Mouse (Mus musculus): ENCODE measurements around the gene Six3. TPM values are rescaled to one million over a fixed set of nuclear protein-coding genes. Genes with fewer than 3 reads are reported as not detected.

The Six3 gene
- polyA plus RNA-seq, 1 experiment from 2014 or later = not detected

GRCm38 (mm10) chr17:85630296-85631050 is 17.1 kb downstream of the Six3 start:
- 38% methylated on average over 22 of the region's 22 CpGs for WGBS (ENCODE audit: insufficient replicate concordance)
- no peak overlapping the region for H3K4me2 ChIP-seq (ENCODE audit: low read depth, low read length)
- no peaks in the 10 kb centered on the region for H3K36me3 ChIP-seq (ENCODE audit: control insufficient read depth, insufficient read depth)
- no peak overlapping the region for H3K4me3 ChIP-seq (ENCODE audit: low read depth, low read length)
- no peaks in the 10 kb centered on the region for H3K4me1 ChIP-seq (ENCODE audit: control insufficient read depth, low read depth, low read length)
- no peak for ATAC-seq (ENCODE audit: low read depth)
- no peak overlapping the region for H3K9ac ChIP-seq (ENCODE audit: low read depth, low read length)
- H3K9me3 ChIP-seq (replicated peaks; ENCODE audit: control insufficient read depth, low read length) = no peaks in the 10 kb centered on the region
- no peak overlapping the region for H3K27ac ChIP-seq (ENCODE audit: low read length)
- H3K27me3 ChIP-seq (ENCODE audit: control insufficient read depth, insufficient read depth, low read depth, low read length) = peaks cover 67% of the 10 kb centered on the region

DNA sequence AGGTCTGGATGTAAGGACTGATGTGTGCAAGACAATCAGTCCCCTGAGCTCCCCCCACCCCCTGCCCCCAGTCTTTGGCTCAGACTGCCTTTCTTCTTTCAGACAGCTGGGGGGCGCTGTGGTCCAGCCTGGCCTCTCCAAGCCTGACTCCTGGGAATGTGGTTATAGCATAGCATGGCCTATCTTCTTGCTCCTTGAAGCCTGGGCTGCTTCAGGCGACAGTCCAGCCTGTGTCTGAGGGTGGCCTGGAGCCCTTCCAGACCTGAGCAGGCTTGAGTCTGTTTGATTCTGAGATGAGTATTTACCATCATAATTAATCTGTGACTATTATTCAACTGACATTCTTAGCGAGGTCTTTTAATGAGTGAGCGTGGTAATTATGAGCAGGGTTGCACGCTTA is 17.7 kb downstream of the Six3 start:
- no peak overlapping the region for H3K4me3 ChIP-seq (ENCODE audit: low read depth, low read length)
- H3K9me3 ChIP-seq (replicated peaks; ENCODE audit: control insufficient read depth, low read length) = no peaks in the 10 kb centered on the region
- no peak overlapping the region for H3K27ac ChIP-seq (ENCODE audit: low read length)
- H3K27me3 ChIP-seq (ENCODE audit: control insufficient read depth, insufficient read depth, low read depth, low read length) = peaks cover 60% of the 10 kb centered on the region
- no peak for ATAC-seq (ENCODE audit: low read depth)
- no peaks in the 10 kb centered on the region for H3K36me3 ChIP-seq (ENCODE audit: control insufficient read depth, insufficient read depth)
- 49% methylated on average over 4 of the region's 5 CpGs for WGBS (ENCODE audit: insufficient replicate concordance)
- H3K4me2 ChIP-seq (ENCODE audit: low read depth, low read length) = no peak overlapping the region
- no peaks in the 10 kb centered on the region for H3K4me1 ChIP-seq (ENCODE audit: control insufficient read depth, low read depth, low read length)
- no peak overlapping the region for H3K9ac ChIP-seq (ENCODE audit: low read depth, low read length)

DNA sequence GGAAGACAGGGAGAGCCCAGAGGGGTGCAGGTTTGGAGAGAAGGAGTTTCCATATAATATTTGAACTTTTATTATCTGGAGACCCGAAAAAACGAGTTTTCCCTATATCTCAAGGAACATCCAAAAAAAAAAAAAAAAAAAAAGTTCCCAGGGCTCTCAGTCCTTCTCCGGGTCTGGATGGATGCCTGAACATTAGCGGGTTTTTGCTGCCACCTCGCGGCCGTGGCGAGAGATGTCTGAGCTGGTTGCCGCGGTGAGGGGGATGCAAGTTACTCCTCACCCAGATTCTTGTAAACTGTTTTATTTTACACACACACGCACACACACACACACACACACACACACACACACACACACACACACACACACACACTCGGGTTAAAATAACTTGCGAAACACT is 20.2 kb downstream of the Six3 start:
- H3K4me2 ChIP-seq (ENCODE audit: low read depth, low read length) = no peak overlapping the region
- no peaks in the 10 kb centered on the region for H3K9me3 ChIP-seq (replicated peaks; ENCODE audit: control insufficient read depth, low read length)
- H3K36me3 ChIP-seq (ENCODE audit: control insufficient read depth, insufficient read depth) = no peaks in the 10 kb centered on the region
- H3K9ac ChIP-seq (ENCODE audit: low read depth, low read length) = no peak overlapping the region
- H3K27me3 ChIP-seq (ENCODE audit: control insufficient read depth, insufficient read depth, low read depth, low read length) = peaks cover 35% of the 10 kb centered on the region
- H3K27ac ChIP-seq (ENCODE audit: low read length) = no peak overlapping the region
- WGBS (ENCODE audit: insufficient replicate concordance) = 2% methylated on average over 13 of the region's 13 CpGs
- ATAC-seq (ENCODE audit: low read depth) = no peak
- H3K4me1 ChIP-seq (ENCODE audit: control insufficient read depth, low read depth, low read length) = no peaks in the 10 kb centered on the region
- H3K4me3 ChIP-seq (ENCODE audit: low read depth, low read length) = no peak overlapping the region

GRCm38 (mm10) chr17:85637876-85638275 is 24.5 kb downstream of the Six3 start:
- peaks cover 9% of the 10 kb centered on the region for H3K27me3 ChIP-seq (ENCODE audit: control insufficient read depth, insufficient read depth, low read depth, low read length)
- no peak for ATAC-seq (ENCODE audit: low read depth)

DNA sequence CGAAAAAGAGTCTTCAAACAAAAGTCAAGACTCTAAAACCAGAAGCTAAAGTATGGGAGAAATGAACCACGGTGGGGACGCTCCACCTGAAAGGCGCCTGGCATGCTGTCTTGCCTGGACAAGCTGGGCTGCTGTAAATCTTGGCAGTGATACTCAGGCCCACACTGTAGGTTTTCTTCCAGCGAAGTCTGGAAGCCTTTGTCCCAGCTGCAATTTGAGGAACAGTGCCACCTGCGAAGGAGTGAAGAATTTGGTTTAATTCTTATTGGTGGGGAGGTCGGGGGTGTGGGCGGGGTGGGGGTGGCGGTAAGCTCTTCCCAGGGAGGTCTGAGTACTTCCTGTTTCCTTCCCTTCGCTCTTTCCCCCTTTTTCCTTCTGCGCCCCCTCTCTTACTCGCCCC is 31.9 kb downstream of the Six3 start:
- no peak overlapping the region for H3K4me3 ChIP-seq (ENCODE audit: low read depth, low read length)
- no peaks in the 10 kb centered on the region for H3K4me1 ChIP-seq (ENCODE audit: control insufficient read depth, low read depth, low read length)
- no peak overlapping the region for H3K9ac ChIP-seq (ENCODE audit: low read depth, low read length)
- no peaks in the 10 kb centered on the region for H3K36me3 ChIP-seq (ENCODE audit: control insufficient read depth, insufficient read depth)
- H3K9me3 ChIP-seq (replicated peaks; ENCODE audit: control insufficient read depth, low read length) = no peaks in the 10 kb centered on the region
- WGBS (ENCODE audit: insufficient replicate concordance) = 6% methylated on average over 10 of the region's 12 CpGs
- no peak overlapping the region for H3K27ac ChIP-seq (ENCODE audit: low read length)
- no peak for ATAC-seq (ENCODE audit: low read depth)
- H3K4me2 ChIP-seq (ENCODE audit: low read depth, low read length) = no peak overlapping the region
- peaks cover 33% of the 10 kb centered on the region for H3K27me3 ChIP-seq (ENCODE audit: control insufficient read depth, insufficient read depth, low read depth, low read length)

More at GRCm38 (mm10) chr17:85637876-85638275, 24.5 kb downstream of the Six3 start:
- Histone ChIP-seq H3K9ac (ENCODE audit: low read depth, low read length) (no peak overlapping the region), H3K27ac (ENCODE audit: low read length) (no peak overlapping the region), H3K4me2 (ENCODE audit: low read depth, low read length) (no peak overlapping the region), H3K4me3 (ENCODE audit: low read depth, low read length) (no peak overlapping the region), H3K36me3 (ENCODE audit: control insufficient read depth, insufficient read depth) (no peaks in the 10 kb centered on the region), H3K4me1 (ENCODE audit: control insufficient read depth, low read depth, low read length) (no peaks in the 10 kb centered on the region), H3K9me3 (replicated peaks; ENCODE audit: control insufficient read depth, low read length) (no peaks in the 10 kb centered on the region)
- WGBS (ENCODE audit: insufficient replicate concordance) = 42% methylated on average over 5 of the region's 6 CpGs

GRCm38 (mm10) chr17:85645718-85646665 is 32.6 kb downstream of the Six3 start:
- Histone ChIP-seq H3K4me3 (ENCODE audit: low read depth, low read length) (no peak overlapping the region), H3K27ac (ENCODE audit: low read length) (no peak overlapping the region), H3K9me3 (replicated peaks; ENCODE audit: control insufficient read depth, low read length) (no peaks in the 10 kb centered on the region), H3K27me3 (ENCODE audit: control insufficient read depth, insufficient read depth, low read depth, low read length) (peaks cover 33% of the 10 kb centered on the region), H3K4me2 (ENCODE audit: low read depth, low read length) (no peak overlapping the region), H3K4me1 (ENCODE audit: control insufficient read depth, low read depth, low read length) (no peaks in the 10 kb centered on the region), H3K9ac (ENCODE audit: low read depth, low read length) (no peak overlapping the region), H3K36me3 (ENCODE audit: control insufficient read depth, insufficient read depth) (no peaks in the 10 kb centered on the region)
- ATAC-seq (ENCODE audit: low read depth) = no peak
- WGBS (ENCODE audit: insufficient replicate concordance) = 3% methylated on average over 36 of the region's 36 CpGs

- 44% methylated on average over 1 of the region's 1 CpGs for WGBS (ENCODE audit: insufficient replicate concordance)
- no peak for ATAC-seq (ENCODE audit: low read depth)
Observed at GRCm38 (mm10) chr17:85660016-85660415, 46.6 kb downstream of the Six3 start.

DNA sequence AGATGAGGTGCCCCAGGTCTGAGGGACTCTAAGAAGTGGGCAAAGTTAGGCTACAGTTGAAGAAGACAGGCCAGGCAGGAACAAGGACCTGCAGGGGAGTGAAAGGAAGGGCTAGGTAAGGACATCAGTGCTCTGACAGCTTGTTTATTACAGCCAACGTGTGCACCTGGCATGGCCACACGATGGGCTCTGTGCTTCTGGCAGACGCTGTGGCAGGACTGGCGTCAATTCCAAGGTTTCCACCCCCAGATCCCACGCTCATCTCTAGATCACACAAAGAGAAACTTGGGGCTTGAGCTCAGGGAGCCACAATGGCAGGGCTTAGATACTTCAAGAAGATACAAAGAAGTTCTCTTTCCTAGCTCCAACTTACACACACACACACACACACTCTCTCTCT is 48.1 kb downstream of the Six3 start:
- no peak overlapping the region for H3K9ac ChIP-seq (ENCODE audit: low read depth, low read length)
- no peaks in the 10 kb centered on the region for H3K4me1 ChIP-seq (ENCODE audit: control insufficient read depth, low read depth, low read length)
- H3K27me3 ChIP-seq (ENCODE audit: control insufficient read depth, insufficient read depth, low read depth, low read length) = peaks cover 7% of the 10 kb centered on the region
- no peak for ATAC-seq (ENCODE audit: low read depth)
- H3K4me3 ChIP-seq (ENCODE audit: low read depth, low read length) = no peak overlapping the region
- 51% methylated on average over 5 of the region's 5 CpGs for WGBS (ENCODE audit: insufficient replicate concordance)
- H3K9me3 ChIP-seq (replicated peaks; ENCODE audit: control insufficient read depth, low read length) = no peaks in the 10 kb centered on the region
- no peaks in the 10 kb centered on the region for H3K36me3 ChIP-seq (ENCODE audit: control insufficient read depth, insufficient read depth)
- no peak overlapping the region for H3K27ac ChIP-seq (ENCODE audit: low read length)
- H3K4me2 ChIP-seq (ENCODE audit: low read depth, low read length) = no peak overlapping the region

More at GRCm38 (mm10) chr17:85660016-85660415, 46.6 kb downstream of the Six3 start:
- H3K4me3 ChIP-seq (ENCODE audit: low read depth, low read length) = no peak overlapping the region
- no peaks in the 10 kb centered on the region for H3K9me3 ChIP-seq (replicated peaks; ENCODE audit: control insufficient read depth, low read length)
- no peak overlapping the region for H3K9ac ChIP-seq (ENCODE audit: low read depth, low read length)
- H3K27ac ChIP-seq (ENCODE audit: low read length) = no peak overlapping the region
- H3K4me2 ChIP-seq (ENCODE audit: low read depth, low read length) = no peak overlapping the region
- H3K36me3 ChIP-seq (ENCODE audit: control insufficient read depth, insufficient read depth) = no peaks in the 10 kb centered on the region
- H3K4me1 ChIP-seq (ENCODE audit: control insufficient read depth, low read depth, low read length) = no peaks in the 10 kb centered on the region
- H3K27me3 ChIP-seq (ENCODE audit: control insufficient read depth, insufficient read depth, low read depth, low read length) = peaks cover 7% of the 10 kb centered on the region

DNA sequence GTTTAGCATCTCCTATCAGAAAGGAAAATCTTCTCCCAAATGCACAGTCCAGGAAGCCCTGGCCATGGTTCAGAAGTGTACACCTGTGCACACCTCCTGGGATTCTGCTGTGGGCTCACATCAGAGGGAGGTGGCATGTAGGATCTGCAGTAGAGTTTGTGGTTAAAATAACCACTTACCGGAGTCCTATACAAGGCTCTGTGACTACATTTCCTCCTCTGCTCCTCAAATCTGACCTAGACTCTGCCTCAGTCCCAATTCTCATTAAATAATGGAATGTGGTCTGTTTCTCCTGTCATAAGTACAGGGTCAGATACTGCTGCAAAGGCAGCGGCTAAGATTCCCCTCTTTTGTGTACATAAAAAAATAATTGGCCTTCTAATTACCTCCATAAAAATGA is 50.8 kb downstream of the Six3 start:
- WGBS (ENCODE audit: insufficient replicate concordance) = 16% methylated on average over 2 of the region's 2 CpGs
- Histone ChIP-seq H3K9ac (ENCODE audit: low read depth, low read length) (no peak overlapping the region), H3K4me2 (ENCODE audit: low read depth, low read length) (no peak overlapping the region), H3K27me3 (ENCODE audit: control insufficient read depth, insufficient read depth, low read depth, low read length) (peaks cover 7% of the 10 kb centered on the region), H3K36me3 (ENCODE audit: control insufficient read depth, insufficient read depth) (no peaks in the 10 kb centered on the region), H3K4me1 (ENCODE audit: control insufficient read depth, low read depth, low read length) (no peaks in the 10 kb centered on the region), H3K27ac (ENCODE audit: low read length) (no peak overlapping the region), H3K9me3 (replicated peaks; ENCODE audit: control insufficient read depth, low read length) (no peaks in the 10 kb centered on the region), H3K4me3 (ENCODE audit: low read depth, low read length) (no peak overlapping the region)
- ATAC-seq (ENCODE audit: low read depth) = no peak

All from liver, embryonic 16.5 days (tissue).